Mouse (Mus musculus) natural killer cell, adult 2 months (primary cell): Measurements from ENCODE around the gene Ssxb2.
"Not testable (repeated sequence)": the region's sequence is repeated elsewhere in the genome, so short reads cannot be mapped to it uniquely, and the experiment has no call there.

Experiments
- DNase-seq, 2 experiments: peaks; one replicate each; pipeline ENCODE4 v3.0.0; 2022; ENCODE audit warnings: low spot score in 2 of 2

Ssxb2 gene

GRCm38 (mm10) chrX:8461626-8462025 lies at the start of gene Ssxb2:
Ssxb2 (minus strand) TSS chrX:8461726.
- not testable (repeated sequence) for DNase-seq

GRCm38 (mm10) chrX:8413005-8413404 lies 48.5 kb downstream of the Ssxb2 start, which contains the start of gene Ssxb1:
Ssxb1 (plus strand) TSS chrX:8413305.
- DNase-seq = not testable (repeated sequence)
